Mouse (Mus musculus): ENCODE results near the gene Serinc4. TPM values are rescaled to one million over a fixed set of nuclear protein-coding genes. Genes with fewer than 3 reads are reported as not detected.
"Not testable (repeated sequence)": the region's sequence is repeated elsewhere in the genome, so short reads cannot be mapped to it uniquely, and the experiment has no call there.

Serinc4 gene
- total and polyA plus RNA-seq, 2 experiments from 2014 or later, result 1.5 to 1.8 TPM

DNA sequence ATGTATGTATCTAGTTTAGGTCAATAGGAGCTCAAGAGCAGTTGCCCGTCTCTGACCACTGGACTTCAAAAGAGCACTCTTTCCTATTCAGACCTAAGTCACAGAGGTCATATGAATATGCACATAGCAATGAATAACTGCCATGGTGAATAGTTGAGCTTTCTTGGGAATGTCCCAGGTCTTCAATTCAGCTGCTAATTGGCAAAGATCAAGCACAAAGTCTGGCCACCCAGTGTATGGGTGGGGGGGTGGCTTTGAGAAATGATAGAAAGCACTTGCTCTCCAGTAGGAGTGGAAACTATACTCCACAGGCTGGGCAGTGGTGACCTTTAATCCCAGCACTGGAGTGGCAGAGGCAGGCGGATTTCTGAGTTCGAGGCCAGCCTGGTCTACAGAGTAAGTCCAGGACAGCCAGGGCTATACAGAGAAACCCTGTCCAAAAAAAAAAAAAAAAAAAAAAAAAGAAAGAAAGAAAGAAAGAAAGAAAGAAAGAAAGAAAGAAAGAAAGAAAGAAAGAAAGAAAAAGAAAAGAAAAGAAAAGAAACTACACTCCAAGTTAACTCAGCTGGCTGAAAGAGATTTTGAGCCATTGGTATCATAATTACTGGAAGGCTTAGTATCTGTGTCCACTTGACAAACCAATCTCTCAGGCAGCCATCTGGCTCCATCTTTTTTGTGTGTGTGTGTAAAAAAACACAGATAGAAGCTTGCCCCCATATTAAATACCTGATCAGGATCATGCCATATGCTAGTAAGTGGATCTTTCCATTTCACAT lies 21.1 kb upstream of the Serinc4 start:
- no peak for TF ChIP-seq CTCF (IDR thresholded peaks at IDR 0.05)
- ATAC-seq (ENCODE audit: low FRiP score) (no peak), DNase-seq (ENCODE audit: low spot score) (no peak)
- H3K4me3 ChIP-seq (ENCODE audit: low read depth, low read length), result no peak overlapping the region
- H3K9ac ChIP-seq (replicated peaks; ENCODE audit: low read length, poor library complexity, severe bottlenecking), result no peak overlapping the region
- 78% methylated on average over 3 of the region's 3 CpGs for WGBS
- no peak overlapping the region for H3K27ac ChIP-seq (ENCODE audit: low read depth, low read length)
- no peaks in the 10 kb centered on the region for H3K27me3 ChIP-seq (ENCODE audit: insufficient read depth, low read length)
- no peaks in the 10 kb centered on the region for H3K36me3 ChIP-seq (ENCODE audit: insufficient read depth, low read length)
- H3K4me2 ChIP-seq (ENCODE audit: low read depth, low read length, poor library complexity, severe bottlenecking), result no peak overlapping the region
- no peaks in the 10 kb centered on the region for H3K4me1 ChIP-seq (ENCODE audit: insufficient read depth, low read length)
- no peaks in the 10 kb centered on the region for H3K9me3 ChIP-seq (ENCODE audit: low read length)

GRCm38 (mm10) chr2:121475306-121475705 lies 18.7 kb upstream of the Serinc4 start:
- H3K4me3 ChIP-seq (ENCODE audit: low read depth, low read length); H3K4me2 ChIP-seq (ENCODE audit: low read depth, low read length, poor library complexity, severe bottlenecking); H3K9me3 ChIP-seq (ENCODE audit: low read length); H3K27ac ChIP-seq (ENCODE audit: low read depth, low read length); H3K9ac ChIP-seq (replicated peaks; ENCODE audit: low read length, poor library complexity, severe bottlenecking); H3K4me1 ChIP-seq (ENCODE audit: insufficient read depth, low read length); H3K27me3 ChIP-seq (ENCODE audit: insufficient read depth, low read length); ATAC-seq (ENCODE audit: low FRiP score); H3K36me3 ChIP-seq (ENCODE audit: insufficient read depth, low read length); DNase-seq (ENCODE audit: low spot score): not testable (repeated sequence)
- 99% methylated on average over 2 of the region's 2 CpGs for WGBS

- no peaks in the 10 kb centered on the region for H3K27me3 ChIP-seq (ENCODE audit: insufficient read depth, low read length)
- H3K4me2 ChIP-seq (ENCODE audit: low read depth, low read length, poor library complexity, severe bottlenecking), result peak overlapping the region; percentile 57
- no peak for DNase-seq (ENCODE audit: low spot score)
- TF ChIP-seq CTCF (IDR thresholded peaks at IDR 0.05), result no peak
- H3K27ac ChIP-seq (ENCODE audit: low read depth, low read length), result 0 out of 2 replicates have a peak overlapping the region, but pooled peaks have one; percentile 47
- no peaks in the 10 kb centered on the region for H3K9me3 ChIP-seq (ENCODE audit: low read length)
- H3K4me1 ChIP-seq (ENCODE audit: insufficient read depth, low read length), result no peaks in the 10 kb centered on the region
- no peak overlapping the region; the same call in 1 of the 2 replicates for H3K9ac ChIP-seq (replicated peaks; ENCODE audit: low read length, poor library complexity, severe bottlenecking)
- ATAC-seq (ENCODE audit: low FRiP score), result peak; percentile 62
- H3K36me3 ChIP-seq (ENCODE audit: insufficient read depth, low read length), result no peaks in the 10 kb centered on the region
- peak overlapping the region; percentile 51 for H3K4me3 ChIP-seq (ENCODE audit: low read depth, low read length)
- WGBS, result 36% methylated on average over 8 of the region's 8 CpGs
Observed at GRCm38 (mm10) chr2:121474180-121474535, 17.6 kb upstream of the Serinc4 start.

DNA sequence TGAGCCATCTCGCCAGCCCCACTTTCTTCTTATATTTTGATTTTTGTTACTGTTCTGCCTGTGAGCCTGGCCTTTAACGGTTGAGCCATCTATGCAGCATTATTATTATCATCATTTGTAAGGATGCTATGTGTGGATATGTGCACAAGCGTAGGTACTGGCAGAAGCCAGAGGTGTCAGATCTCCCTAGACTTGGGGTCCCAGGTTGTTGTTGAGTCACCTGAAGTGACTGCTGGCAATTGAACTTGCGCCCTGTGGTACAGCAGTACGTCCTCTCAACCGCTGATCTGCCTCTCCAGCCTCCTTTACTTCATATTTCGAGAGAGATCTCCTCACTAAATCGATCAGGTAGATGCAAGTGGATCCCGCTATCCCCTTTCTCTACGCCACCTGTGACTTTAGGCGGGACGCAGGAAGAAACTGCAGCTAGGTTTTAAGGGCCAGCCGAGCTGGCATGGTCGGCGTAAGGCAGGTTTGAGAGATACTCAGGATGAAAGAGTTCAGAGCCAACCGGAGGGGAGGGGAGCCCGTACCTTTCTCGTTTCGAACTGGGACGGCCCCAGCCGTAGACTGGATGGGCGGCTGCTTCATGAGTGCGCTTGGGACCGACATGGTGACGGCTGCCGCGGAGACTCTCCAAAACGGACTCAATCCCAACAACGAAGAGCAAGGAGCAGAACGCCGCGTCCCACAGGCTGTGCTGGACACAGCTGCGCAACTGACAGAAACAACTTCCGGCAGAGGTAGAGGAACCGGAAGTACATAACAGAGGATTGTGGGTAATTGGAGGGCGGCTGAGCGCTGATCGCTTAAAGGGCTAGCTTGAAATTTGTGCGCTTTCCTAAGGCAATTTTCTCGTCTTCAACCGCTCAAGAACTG lies 17.0 kb upstream of the Serinc4 start, which contains the start of gene Mfap1b:
Gene Mfap1b, minus strand, starts transcription at position 767 of the 879 bp plus-strand sequence.
- not testable (repeated sequence) for H3K36me3 ChIP-seq (ENCODE audit: insufficient read depth, low read length); H3K9me3 ChIP-seq (ENCODE audit: low read length); H3K27me3 ChIP-seq (ENCODE audit: insufficient read depth, low read length); H3K4me1 ChIP-seq (ENCODE audit: insufficient read depth, low read length)
- DNase-seq (ENCODE audit: low spot score) (peak; percentile 95), ATAC-seq (ENCODE audit: low FRiP score) (peak; percentile 92)
- peak within 1 kb of the TSS; percentile 51 for H3K4me3 ChIP-seq (ENCODE audit: low read depth, low read length)
- WGBS, result 9% methylated on average over 35 of the region's 41 CpGs
- H3K4me2 ChIP-seq (ENCODE audit: low read depth, low read length, poor library complexity, severe bottlenecking), result peak within 1 kb of the TSS; percentile 57
- 0 out of 2 replicates have a peak within 1 kb of the TSS, but pooled peaks have one; percentile 47 for H3K27ac ChIP-seq (ENCODE audit: low read depth, low read length)
- peak within 1 kb of the TSS; percentile 57; the same call in 1 of the 2 replicates for H3K9ac ChIP-seq (replicated peaks; ENCODE audit: low read length, poor library complexity, severe bottlenecking)

- not testable (repeated sequence) for H3K4me1 ChIP-seq (ENCODE audit: insufficient read depth, low read length); H3K27ac ChIP-seq (ENCODE audit: low read depth, low read length); H3K9ac ChIP-seq (replicated peaks; ENCODE audit: low read length, poor library complexity, severe bottlenecking); H3K27me3 ChIP-seq (ENCODE audit: insufficient read depth, low read length); H3K36me3 ChIP-seq (ENCODE audit: insufficient read depth, low read length); ATAC-seq (ENCODE audit: low FRiP score); H3K9me3 ChIP-seq (ENCODE audit: low read length); H3K4me2 ChIP-seq (ENCODE audit: low read depth, low read length, poor library complexity, severe bottlenecking); H3K4me3 ChIP-seq (ENCODE audit: low read depth, low read length); DNase-seq (ENCODE audit: low spot score)
- WGBS, result 93% methylated on average over 3 of the region's 3 CpGs
Observed at GRCm38 (mm10) chr2:121472783-121473182, 16.2 kb upstream of the Serinc4 start.

DNA sequence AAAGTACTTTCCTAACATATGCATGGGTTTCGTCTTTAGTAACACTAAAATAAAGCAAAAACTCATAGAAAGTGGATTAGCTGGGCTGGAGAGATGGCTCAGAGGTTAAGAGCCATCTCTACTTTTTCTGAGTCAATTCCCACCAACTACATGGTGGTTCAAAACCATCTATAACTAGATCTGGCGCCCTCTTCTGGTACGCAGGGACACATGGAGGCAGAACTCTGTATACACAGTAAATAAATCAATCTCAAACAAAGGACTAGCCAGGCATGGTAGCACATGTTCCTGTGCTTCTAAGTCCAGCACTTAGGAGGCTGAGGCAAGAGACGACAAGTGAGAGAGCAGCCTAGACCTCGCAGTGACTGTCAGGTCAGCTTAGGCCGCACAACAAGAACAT lies 12.4 kb upstream of the Serinc4 start:
- not testable (repeated sequence) for ATAC-seq (ENCODE audit: low FRiP score); H3K4me3 ChIP-seq (ENCODE audit: low read depth, low read length); H3K27ac ChIP-seq (ENCODE audit: low read depth, low read length); H3K9me3 ChIP-seq (ENCODE audit: low read length); H3K4me2 ChIP-seq (ENCODE audit: low read depth, low read length, poor library complexity, severe bottlenecking); H3K4me1 ChIP-seq (ENCODE audit: insufficient read depth, low read length); H3K27me3 ChIP-seq (ENCODE audit: insufficient read depth, low read length); H3K36me3 ChIP-seq (ENCODE audit: insufficient read depth, low read length); DNase-seq (ENCODE audit: low spot score); H3K9ac ChIP-seq (replicated peaks; ENCODE audit: low read length, poor library complexity, severe bottlenecking)
- WGBS, result 71% methylated on average over 1 of the region's 6 CpGs

All from midbrain, postnatal 0 days (tissue).